Mouse (Mus musculus): ENCODE results near the gene Rarb.

DNA sequence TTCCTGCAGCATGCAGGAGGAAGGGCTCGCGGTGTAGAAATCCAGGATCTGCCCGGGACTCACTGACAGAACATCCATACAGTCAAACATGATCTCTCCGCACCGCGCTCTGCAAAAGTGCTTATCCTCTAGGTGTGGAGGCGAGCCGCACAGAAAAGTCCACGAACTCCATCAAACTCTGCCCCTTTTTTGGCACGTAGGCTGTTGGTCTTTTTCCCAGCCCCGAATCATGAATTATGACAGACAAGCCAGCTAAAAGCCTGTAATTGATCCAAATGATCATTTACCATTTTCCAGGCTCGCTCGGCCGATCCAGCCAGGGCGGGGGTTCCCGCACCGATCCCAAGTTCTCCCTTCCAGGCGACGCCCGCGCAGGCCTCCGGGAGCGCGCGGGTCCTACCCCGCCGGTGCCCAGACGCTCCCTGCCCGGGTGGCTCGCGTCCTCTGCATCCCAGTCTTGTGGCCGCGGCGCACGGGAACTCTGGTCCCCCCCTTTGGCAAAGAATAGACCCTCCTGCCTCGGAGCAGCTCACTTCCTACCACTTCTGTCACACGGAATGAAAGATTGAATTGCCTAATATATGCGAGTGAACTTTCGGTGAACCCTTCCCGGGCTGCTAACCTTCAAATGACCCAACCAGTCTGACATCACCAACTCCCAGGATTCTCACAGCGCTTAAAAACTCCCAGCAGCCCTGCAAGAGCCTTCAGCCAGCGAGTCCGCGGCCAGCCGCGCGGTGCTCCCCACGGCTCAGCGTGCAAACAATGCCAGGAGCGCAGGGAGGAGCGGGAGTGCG is 243.8 kb downstream of the Rarb start:
- TF ChIP-seq CTCF (IDR thresholded peaks at IDR 0.05; ENCODE audit: low read depth, low read length) (no peak), POLR2A (IDR thresholded peaks at IDR 0.05; ENCODE audit: insufficient read depth, low read length) (no peak)
